Mouse (Mus musculus): ENCODE data around the gene Lurap1.
A peak's percentile ranks its signal among the peaks of the same experiment; 100 is the strongest.

Lurap1 gene

GRCm38 (mm10) chr4:116151238-116151637 is at the start of gene Lurap1:
Lurap1 (minus strand) TSS chr4:116151338.
- no peak for DNase-seq (ENCODE audit: low spot score)

GRCm38 (mm10) chr4:116198422-116198821 is 47.3 kb upstream of the Lurap1 start:
- no peak for DNase-seq (ENCODE audit: low spot score)

GRCm38 (mm10) chr4:116193583-116194383 is 42.6 kb upstream of the Lurap1 start:
- no peak for DNase-seq (ENCODE audit: low spot score)

- no peak for DNase-seq (ENCODE audit: low spot score)
Observed at GRCm38 (mm10) chr4:116192286-116192835, 41.2 kb upstream of the Lurap1 start.

GRCm38 (mm10) chr4:116185083-116185482 is 33.9 kb upstream of the Lurap1 start:
- DNase-seq (ENCODE audit: low spot score), result no peak

- no peak for DNase-seq (ENCODE audit: low spot score)
Observed at GRCm38 (mm10) chr4:116182745-116183144, 31.6 kb upstream of the Lurap1 start.

GRCm38 (mm10) chr4:116182079-116182478 is 30.9 kb upstream of the Lurap1 start:
- DNase-seq (ENCODE audit: low spot score), result no peak

GRCm38 (mm10) chr4:116177140-116177539 is 26.0 kb upstream of the Lurap1 start:
- DNase-seq (ENCODE audit: low spot score), result no peak

- DNase-seq (ENCODE audit: low spot score), result peak; percentile 49
Observed at GRCm38 (mm10) chr4:116176543-116176988, 25.4 kb upstream of the Lurap1 start.

GRCm38 (mm10) chr4:116175711-116176542 is 24.8 kb upstream of the Lurap1 start:
- DNase-seq (ENCODE audit: low spot score), result no peak

- no peak for DNase-seq (ENCODE audit: low spot score)
Observed at GRCm38 (mm10) chr4:116175136-116175535, 24.0 kb upstream of the Lurap1 start.

- no peak for DNase-seq (ENCODE audit: low spot score)
Observed at GRCm38 (mm10) chr4:116174466-116175116, 23.5 kb upstream of the Lurap1 start.

GRCm38 (mm10) chr4:116173752-116174151 is 22.6 kb upstream of the Lurap1 start:
- DNase-seq (ENCODE audit: low spot score), result no peak

GRCm38 (mm10) chr4:116173072-116173471 is 21.9 kb upstream of the Lurap1 start, which contains the start of the genes 1700042G07Rik and Gm49337:
1700042G07Rik (plus strand) TSS chr4:116173372.
Gm49337 (plus strand) TSS chr4:116173384.
- DNase-seq (ENCODE audit: low spot score), result no peak

- no peak for DNase-seq (ENCODE audit: low spot score)
Observed at GRCm38 (mm10) chr4:116169353-116169672, 18.2 kb upstream of the Lurap1 start.

- DNase-seq (ENCODE audit: low spot score), result no peak
Observed at GRCm38 (mm10) chr4:116168617-116169352, 17.6 kb upstream of the Lurap1 start.

GRCm38 (mm10) chr4:116167404-116167803 is 16.3 kb upstream of the Lurap1 start, which contains the start of gene Tspan1:
Tspan1 (minus strand) TSS chr4:116167601.
- DNase-seq (ENCODE audit: low spot score), result no peak

GRCm38 (mm10) chr4:116165708-116166407 is 14.7 kb upstream of the Lurap1 start:
- DNase-seq (ENCODE audit: low spot score), result no peak

GRCm38 (mm10) chr4:116164759-116165554 is 13.8 kb upstream of the Lurap1 start:
- no peak for DNase-seq (ENCODE audit: low spot score)

- no peak for DNase-seq (ENCODE audit: low spot score)
Observed at GRCm38 (mm10) chr4:116162142-116162541, 11.0 kb upstream of the Lurap1 start.

All from urinary bladder, postnatal 10 days (tissue).